Mouse (Mus musculus): Measurements from ENCODE around the gene Gng8. TPM values are rescaled to one million over a fixed set of nuclear protein-coding genes. Genes with fewer than 3 reads are reported as not detected.
A peak's percentile ranks its signal among the peaks of the same experiment; 100 is the strongest.

Gng8 gene
- polyA plus RNA-seq, 1 experiment from 2014 or later = 16.0 TPM

DNA sequence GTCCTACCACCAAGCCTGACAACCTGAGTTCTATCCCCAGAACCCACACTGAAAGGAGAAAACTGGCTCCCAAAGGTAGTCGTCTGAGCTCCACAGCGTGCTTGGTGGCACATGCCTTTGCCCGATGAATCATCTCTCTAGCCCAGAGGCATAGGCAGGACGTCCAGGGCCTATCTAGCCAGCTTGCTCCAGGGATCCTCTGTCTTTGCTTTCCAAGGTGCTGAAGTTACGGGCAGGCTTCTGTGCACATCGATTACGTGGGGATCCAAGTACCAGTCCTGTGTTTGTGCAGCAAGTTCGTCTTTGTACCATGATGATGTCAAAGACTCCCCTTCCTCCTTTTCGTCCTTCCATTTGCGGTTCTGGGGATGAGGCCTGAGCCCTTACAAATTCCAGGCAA is 20.0 kb upstream of the Gng8 start:
- WGBS = 81% methylated on average over 10 of the region's 10 CpGs
- H3K9ac ChIP-seq (replicated peaks; ENCODE audit: low read length) = no peak overlapping the region
- no peak for DNase-seq (ENCODE audit: low spot score)

GRCm38 (mm10) chr7:16872478-16872877 is 19.1 kb upstream of the Gng8 start:
- H3K36me3 ChIP-seq (replicated peaks; ENCODE audit: control insufficient read depth, insufficient read depth, low read depth, low read length) = no peaks in the 10 kb centered on the region; the same call in 1 of the 2 replicates
- H3K27me3 ChIP-seq (ENCODE audit: control insufficient read depth, insufficient read depth, low read length) = no peaks in the 10 kb centered on the region
- no peak overlapping the region for H3K9ac ChIP-seq (replicated peaks; ENCODE audit: low read length)
- H3K4me3 ChIP-seq (ENCODE audit: low read depth, low read length) = no peak overlapping the region
- no peaks in the 10 kb centered on the region for H3K9me3 ChIP-seq (replicated peaks; ENCODE audit: control insufficient read depth, low read length)
- no peak overlapping the region for H3K27ac ChIP-seq (replicated peaks; ENCODE audit: low read depth, low read length)
- no peaks in the 10 kb centered on the region; the same call in none of the 2 replicates for H3K4me1 ChIP-seq (ENCODE audit: control insufficient read depth, insufficient read depth, low read length)
- no peak for DNase-seq (ENCODE audit: low spot score)
- WGBS = 91% methylated on average over 9 of the region's 9 CpGs
- ATAC-seq (replicated peaks; ENCODE audit: insufficient number of reproducible peaks, low FRiP score, low TSS enrichment, low read depth) = no peak
- no peak overlapping the region for H3K4me2 ChIP-seq (ENCODE audit: low read depth, low read length)

More for the DNA sequence above, 20.0 kb upstream of the Gng8 start:
- Histone ChIP-seq H3K4me3 (ENCODE audit: low read depth, low read length) (no peak overlapping the region), H3K4me2 (ENCODE audit: low read depth, low read length) (no peak overlapping the region), H3K36me3 (replicated peaks; ENCODE audit: control insufficient read depth, insufficient read depth, low read depth, low read length) (no peaks in the 10 kb centered on the region; the same call in 1 of the 2 replicates), H3K27me3 (ENCODE audit: control insufficient read depth, insufficient read depth, low read length) (no peaks in the 10 kb centered on the region), H3K4me1 (ENCODE audit: control insufficient read depth, insufficient read depth, low read length) (no peaks in the 10 kb centered on the region), H3K27ac (replicated peaks; ENCODE audit: low read depth, low read length) (no peak overlapping the region), H3K9me3 (replicated peaks; ENCODE audit: control insufficient read depth, low read length) (no peaks in the 10 kb centered on the region)
- ATAC-seq (replicated peaks; ENCODE audit: insufficient number of reproducible peaks, low FRiP score, low TSS enrichment, low read depth) = no peak

- H3K4me3 ChIP-seq (ENCODE audit: low read depth, low read length) = no peak overlapping the region
- H3K9ac ChIP-seq (replicated peaks; ENCODE audit: low read length) = no peak overlapping the region
- H3K36me3 ChIP-seq (replicated peaks; ENCODE audit: control insufficient read depth, insufficient read depth, low read depth, low read length) = no peaks in the 10 kb centered on the region; the same call in 1 of the 2 replicates
- DNase-seq (ENCODE audit: low spot score) (no peak), ATAC-seq (replicated peaks; ENCODE audit: insufficient number of reproducible peaks, low FRiP score, low TSS enrichment, low read depth) (no peak)
- no peaks in the 10 kb centered on the region for H3K9me3 ChIP-seq (replicated peaks; ENCODE audit: control insufficient read depth, low read length)
- H3K4me2 ChIP-seq (ENCODE audit: low read depth, low read length) = no peak overlapping the region
- H3K27ac ChIP-seq (replicated peaks; ENCODE audit: low read depth, low read length) = no peak overlapping the region
- WGBS = 89% methylated on average over 4 of the region's 4 CpGs
- no peaks in the 10 kb centered on the region for H3K27me3 ChIP-seq (ENCODE audit: control insufficient read depth, insufficient read depth, low read length)
- H3K4me1 ChIP-seq (ENCODE audit: control insufficient read depth, insufficient read depth, low read length) = no peaks in the 10 kb centered on the region; the same call in none of the 2 replicates
Observed at GRCm38 (mm10) chr7:16873392-16873791, 18.2 kb upstream of the Gng8 start.

DNA sequence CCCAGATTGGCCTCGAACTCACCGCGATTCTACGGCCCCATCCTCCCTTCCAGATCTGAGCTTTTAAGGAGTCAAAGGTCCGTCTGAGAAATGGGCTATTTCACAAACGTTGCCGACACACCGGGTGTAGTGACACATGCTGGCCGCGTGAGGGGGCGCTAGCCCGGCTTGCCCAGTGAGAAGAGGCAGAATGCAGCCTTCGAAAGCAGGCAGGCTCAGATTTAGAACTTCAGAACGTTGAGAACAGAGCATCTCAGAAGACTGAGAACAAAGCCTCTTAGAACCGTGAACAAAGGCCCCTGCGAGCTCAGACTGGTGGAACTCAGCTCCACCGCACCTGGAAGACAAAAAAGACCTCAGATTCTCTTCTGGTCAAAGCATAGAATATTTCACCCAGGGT is 17.4 kb upstream of the Gng8 start:
- Histone ChIP-seq H3K36me3 (replicated peaks; ENCODE audit: control insufficient read depth, insufficient read depth, low read depth, low read length) (no peaks in the 10 kb centered on the region; the same call in 1 of the 2 replicates), H3K27me3 (ENCODE audit: control insufficient read depth, insufficient read depth, low read length) (no peaks in the 10 kb centered on the region), H3K9me3 (replicated peaks; ENCODE audit: control insufficient read depth, low read length) (no peaks in the 10 kb centered on the region), H3K4me2 (ENCODE audit: low read depth, low read length) (peak overlapping the region; percentile 26; the same call in 1 of the 2 replicates), H3K4me3 (ENCODE audit: low read depth, low read length) (peak overlapping the region; percentile 27), H3K9ac (replicated peaks; ENCODE audit: low read length) (peak overlapping the region; percentile 41), H3K27ac (replicated peaks; ENCODE audit: low read depth, low read length) (peak overlapping the region; percentile 63), H3K4me1 (ENCODE audit: control insufficient read depth, insufficient read depth, low read length) (no peaks in the 10 kb centered on the region; the same call in none of the 2 replicates)
- DNase-seq (ENCODE audit: low spot score) = peak; percentile 88
- no peak for ATAC-seq (replicated peaks; ENCODE audit: insufficient number of reproducible peaks, low FRiP score, low TSS enrichment, low read depth)
- WGBS = 5% methylated on average over 17 of the region's 17 CpGs

GRCm38 (mm10) chr7:16874756-16875309 is 16.8 kb upstream of the Gng8 start:
- Histone ChIP-seq H3K4me3 (ENCODE audit: low read depth, low read length) (peak overlapping the region; percentile 89), H3K9ac (replicated peaks; ENCODE audit: low read length) (peak overlapping the region; percentile 90), H3K27me3 (ENCODE audit: control insufficient read depth, insufficient read depth, low read length) (no peaks in the 10 kb centered on the region), H3K4me2 (ENCODE audit: low read depth, low read length) (peak overlapping the region; percentile 71; the same call in 1 of the 2 replicates), H3K36me3 (replicated peaks; ENCODE audit: control insufficient read depth, insufficient read depth, low read depth, low read length) (no peaks in the 10 kb centered on the region; the same call in 1 of the 2 replicates), H3K9me3 (replicated peaks; ENCODE audit: control insufficient read depth, low read length) (no peaks in the 10 kb centered on the region), H3K27ac (replicated peaks; ENCODE audit: low read depth, low read length) (peak overlapping the region; percentile 94), H3K4me1 (ENCODE audit: control insufficient read depth, insufficient read depth, low read length) (no peaks in the 10 kb centered on the region; the same call in none of the 2 replicates)
- ATAC-seq (replicated peaks; ENCODE audit: insufficient number of reproducible peaks, low FRiP score, low TSS enrichment, low read depth) (peak; percentile 91), DNase-seq (ENCODE audit: low spot score) (peak; percentile 100)
- under 1% methylated on average over 33 of the region's 33 CpGs for WGBS

DNA sequence AGATGAGACGGTGACA is 16.5 kb upstream of the Gng8 start, which contains the start of gene Dact3:
Dact3 (plus strand) TSS at position 8 of the 16 bp plus-strand sequence.
- H3K4me2 ChIP-seq (ENCODE audit: low read depth, low read length) = peak within 1 kb of the TSS; percentile 71
- 0% methylated on average over 1 of the region's 1 CpGs for WGBS
- H3K9me3 ChIP-seq (replicated peaks; ENCODE audit: control insufficient read depth, low read length) = no peaks in the 10 kb centered on the region
- no peaks in the 10 kb centered on the region for H3K27me3 ChIP-seq (ENCODE audit: control insufficient read depth, insufficient read depth, low read length)
- peak within 1 kb of the TSS; percentile 90 for H3K9ac ChIP-seq (replicated peaks; ENCODE audit: low read length)
- DNase-seq (ENCODE audit: low spot score) (no peak), ATAC-seq (replicated peaks; ENCODE audit: insufficient number of reproducible peaks, low FRiP score, low TSS enrichment, low read depth) (no peak)
- peak within 1 kb of the TSS; percentile 94 for H3K27ac ChIP-seq (replicated peaks; ENCODE audit: low read depth, low read length)
- H3K4me3 ChIP-seq (ENCODE audit: low read depth, low read length) = peak within 1 kb of the TSS; percentile 89
- peaks cover under 1% of the 10 kb centered on the region for H3K4me1 ChIP-seq (ENCODE audit: control insufficient read depth, insufficient read depth, low read length)
- no peaks in the 10 kb centered on the region; the same call in 1 of the 2 replicates for H3K36me3 ChIP-seq (replicated peaks; ENCODE audit: control insufficient read depth, insufficient read depth, low read depth, low read length)

DNA sequence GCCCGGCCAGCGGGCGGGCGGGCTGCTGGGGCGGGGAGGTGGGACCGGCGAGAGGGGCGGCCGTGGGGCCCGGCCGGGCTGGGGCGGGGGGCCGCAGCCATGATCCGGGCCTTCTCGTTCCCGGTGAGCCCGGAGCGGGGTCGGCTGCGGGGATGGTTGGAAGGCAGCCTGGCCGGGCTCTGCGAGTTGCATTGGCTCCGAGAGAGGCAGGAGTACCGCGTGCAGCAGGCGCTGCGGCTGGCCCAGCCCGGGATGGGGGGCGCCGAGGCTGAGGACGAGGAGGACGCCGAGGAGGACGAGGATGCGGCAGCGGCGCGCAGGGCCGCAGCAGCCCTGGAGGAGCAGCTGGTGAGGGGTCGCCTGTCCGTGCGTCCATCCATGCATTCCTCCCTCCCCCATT is 16.3 kb upstream of the Gng8 start:
- Histone ChIP-seq H3K4me1 (ENCODE audit: control insufficient read depth, insufficient read depth, low read length) (peaks cover 2% of the 10 kb centered on the region), H3K27ac (replicated peaks; ENCODE audit: low read depth, low read length) (peak overlapping the region; percentile 94), H3K4me2 (ENCODE audit: low read depth, low read length) (peak overlapping the region; percentile 71), H3K9me3 (replicated peaks; ENCODE audit: control insufficient read depth, low read length) (no peaks in the 10 kb centered on the region), H3K4me3 (ENCODE audit: low read depth, low read length) (peak overlapping the region; percentile 89), H3K9ac (replicated peaks; ENCODE audit: low read length) (peak overlapping the region; percentile 90), H3K36me3 (replicated peaks; ENCODE audit: control insufficient read depth, insufficient read depth, low read depth, low read length) (no peaks in the 10 kb centered on the region; the same call in 1 of the 2 replicates), H3K27me3 (ENCODE audit: control insufficient read depth, insufficient read depth, low read length) (no peaks in the 10 kb centered on the region)
- ATAC-seq (replicated peaks; ENCODE audit: insufficient number of reproducible peaks, low FRiP score, low TSS enrichment, low read depth) (peak; percentile 25; the same call in 1 of the 2 replicates), DNase-seq (ENCODE audit: low spot score) (no peak)
- under 1% methylated on average over 35 of the region's 42 CpGs for WGBS

GRCm38 (mm10) chr7:16876006-16876405 is 15.6 kb upstream of the Gng8 start:
- H3K9me3 ChIP-seq (replicated peaks; ENCODE audit: control insufficient read depth, low read length) = no peaks in the 10 kb centered on the region
- peak; percentile 45 for DNase-seq (ENCODE audit: low spot score)
- 5% methylated on average over 11 of the region's 11 CpGs for WGBS
- H3K36me3 ChIP-seq (replicated peaks; ENCODE audit: control insufficient read depth, insufficient read depth, low read depth, low read length) = peaks cover under 1% of the 10 kb centered on the region; the same call in 1 of the 2 replicates
- H3K4me2 ChIP-seq (ENCODE audit: low read depth, low read length) = peak overlapping the region; percentile 71
- ATAC-seq (replicated peaks; ENCODE audit: insufficient number of reproducible peaks, low FRiP score, low TSS enrichment, low read depth) = no peak
- H3K4me1 ChIP-seq (ENCODE audit: control insufficient read depth, insufficient read depth, low read length) = peaks cover 2% of the 10 kb centered on the region
- peak overlapping the region; percentile 90 for H3K9ac ChIP-seq (replicated peaks; ENCODE audit: low read length)
- H3K27ac ChIP-seq (replicated peaks; ENCODE audit: low read depth, low read length) = peak overlapping the region; percentile 94
- peak overlapping the region; percentile 89 for H3K4me3 ChIP-seq (ENCODE audit: low read depth, low read length)
- H3K27me3 ChIP-seq (ENCODE audit: control insufficient read depth, insufficient read depth, low read length) = no peaks in the 10 kb centered on the region
